Mouse (Mus musculus) heart, postnatal 0 days (tissue): ENCODE data around the gene Rnls. TPM values are rescaled to one million over a fixed set of nuclear protein-coding genes. Genes with fewer than 3 reads are reported as not detected.

Experiments used
- ATAC-seq: fragments of 200-750 bp; cut with Nextera tagmentation; 2 replicates; pipeline ENCODE4 v1.8.0; 2017; ENCODE audit warnings: low read depth, moderate number of reproducible peaks, moderate library complexity; ENCODE audit not compliant: insufficient read depth
- DNase-seq: peaks from one replicate; pipeline ENCODE4 v3.0.0-alpha.2; 2016; ENCODE audit warnings: low spot score
- H3K27ac ChIP-seq: fragments of 300-500 bp; sonication (generic); 2 replicates; pipeline ENCODE4 v1.5.1; 2014; ENCODE audit warnings: low read depth, mild to moderate bottlenecking
- H3K27me3 ChIP-seq: fragments of 300-500 bp; sonication (generic); 2 replicates; pipeline ENCODE4 v1.6.1; 2014; ENCODE audit warnings: low read length, mixed read lengths; ENCODE audit not compliant: control insufficient read depth, insufficient read depth
- H3K36me3 ChIP-seq: fragments of 300-500 bp; sonication (generic); replicated peaks from 2 replicates; pipeline ENCODE4 v1.6.1; 2014; ENCODE audit warnings: low read length, mixed read lengths; ENCODE audit not compliant: control insufficient read depth, insufficient read depth
- H3K4me1 ChIP-seq: fragments of 300-500 bp; sonication (generic); 2 replicates; pipeline ENCODE4 v1.6.1; 2014; ENCODE audit warnings: antibody characterized with exemption; ENCODE audit not compliant: control insufficient read depth, insufficient read depth
- H3K4me2 ChIP-seq: fragments of 300-500 bp; sonication (generic); 2 replicates; pipeline ENCODE4 v1.6.1; 2014; ENCODE audit warnings: low read depth, mild to moderate bottlenecking, low read length, moderate library complexity
- H3K4me3 ChIP-seq: fragments of 300-500 bp; sonication (generic); 2 replicates; pipeline ENCODE4 v1.5.1; 2014; ENCODE audit warnings: low read depth, low read length
- H3K9ac ChIP-seq: fragments of 300-500 bp; sonication (generic); replicated peaks from 2 replicates; pipeline ENCODE4 v1.6.1; 2014; ENCODE audit warnings: low read depth, low read length, mixed read lengths
- H3K9me3 ChIP-seq: fragments of 300-500 bp; sonication (generic); replicated peaks from 2 replicates; pipeline ENCODE4 v1.6.1; 2016; ENCODE audit warnings: low read length; ENCODE audit not compliant: control insufficient read depth
- CTCF ChIP-seq: IDR thresholded peaks from 2 replicates; pipeline ENCODE4 v1.5.1; 2016; ENCODE audit warnings: antibody characterized with exemption, control low read depth, low read depth
- EP300 ChIP-seq: IDR thresholded peaks from 2 replicates; pipeline ENCODE4 v1.6.1; 2016; ENCODE audit warnings: antibody characterized with exemption, low read depth
- WGBS: fragments of 180-500 bp; shearing (Covaris S2); extraction: QIAGEN DNeasy Blood & Tissue Kit; methylation state at CpG from one replicate; pipeline ENCODE4 v1.1.7; 2014; 5-methylcytosine and 5-hydroxymethylcytosine counted together
- polyA plus RNA-seq: library from polyadenylated mRNA; unstranded; fragments of >200 nt; fragmentation: Nextera tagmentation; extraction: Ambion mirVana; gene quantifications from 2 replicates; pipeline ENCODE4 v1.2.1, GENCODE M21; 2015
- total RNA-seq: library from RNA; depleted of rRNA; stranded (reverse); fragments of >200 nt; gene quantifications from 2 replicates; pipeline ENCODE4 v1.2.3, GENCODE M21; 2014; ENCODE audit warnings: low replicate concordance

Gene Rnls
- total and polyA plus RNA-seq, 2 experiments from 2014 or later = 8.0 to 16.4 TPM

- TF ChIP-seq EP300 (no peak), CTCF (no peak)
- Histone ChIP-seq H3K4me2 (no peak overlapping the region), H3K4me3 (no peak overlapping the region), H3K36me3 (no peaks in the 10 kb centered on the region), H3K9ac (no peak overlapping the region), H3K27me3 (no peaks in the 10 kb centered on the region), H3K4me1 (no peaks in the 10 kb centered on the region), H3K9me3 (no peaks in the 10 kb centered on the region), H3K27ac (no peak overlapping the region)
- DNase-seq (no peak), ATAC-seq (no peak)
- WGBS = 76% methylated on average over 3 of the region's 3 CpGs
These were observed 92.3 kb downstream of the Rnls start for GRCm38 (mm10) chr19:33299726-33300292.

DNA sequence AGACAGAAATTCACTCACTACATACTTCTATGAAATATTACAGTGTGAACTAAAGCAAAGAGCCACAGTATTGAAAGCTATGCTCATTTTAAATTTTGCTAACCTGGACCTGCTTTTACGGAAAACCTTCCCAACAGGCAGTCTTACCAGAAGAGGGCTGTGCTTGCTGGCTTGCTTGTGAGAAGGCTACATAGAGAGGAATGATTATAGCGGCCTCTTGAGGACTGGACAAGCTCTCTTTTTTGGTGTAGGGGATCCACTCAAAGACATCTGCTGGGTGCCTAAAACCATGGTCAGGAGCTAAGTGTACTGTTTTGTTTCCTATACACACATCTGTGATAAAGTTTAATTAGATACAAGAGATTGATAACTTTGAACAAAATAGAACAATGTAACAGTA lies 95.8 kb downstream of the Rnls start:
- WGBS = 47% methylated on average over 2 of the region's 2 CpGs
- DNase-seq (no peak), ATAC-seq (no peak)
- no peaks in the 10 kb centered on the region for H3K9me3 ChIP-seq
- H3K4me3 ChIP-seq = no peak overlapping the region
- no peaks in the 10 kb centered on the region for H3K4me1 ChIP-seq
- H3K27me3 ChIP-seq = no peaks in the 10 kb centered on the region
- H3K36me3 ChIP-seq = no peaks in the 10 kb centered on the region
- H3K27ac ChIP-seq = no peak overlapping the region
- no peak for TF ChIP-seq CTCF
- no peak for TF ChIP-seq EP300
- H3K4me2 ChIP-seq = no peak overlapping the region
- H3K9ac ChIP-seq = no peak overlapping the region

DNA sequence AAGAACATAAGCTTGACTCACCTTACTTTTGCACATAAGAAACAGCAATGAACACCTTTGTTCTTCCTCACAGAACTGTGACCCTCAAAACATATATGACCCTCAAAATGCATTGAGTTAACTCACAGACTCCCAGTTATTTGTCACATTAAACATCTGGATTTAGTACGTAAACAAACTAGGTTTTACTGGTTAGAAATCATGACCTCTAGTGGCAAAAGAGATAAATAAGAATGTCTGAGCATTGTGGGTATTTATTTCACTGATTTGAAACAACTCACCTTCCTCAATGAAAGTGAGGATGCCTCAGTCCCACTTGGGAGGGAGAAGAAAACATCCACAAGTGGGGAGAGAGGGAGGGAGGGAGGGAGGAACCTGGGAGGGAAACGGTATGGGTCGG lies 109.1 kb downstream of the Rnls start:
- Histone ChIP-seq H3K27me3 (no peaks in the 10 kb centered on the region), H3K36me3 (no peaks in the 10 kb centered on the region), H3K4me2 (no peak overlapping the region), H3K9me3 (no peaks in the 10 kb centered on the region), H3K9ac (no peak overlapping the region), H3K4me3 (no peak overlapping the region), H3K27ac (no peak overlapping the region), H3K4me1 (no peaks in the 10 kb centered on the region)
- no peak for DNase-seq
- no peak for ATAC-seq
- TF ChIP-seq CTCF = 0 out of 2 replicates have a peak, but pooled peaks have one; percentile 9
- no peak for TF ChIP-seq EP300
- WGBS = 56% methylated on average over 3 of the region's 3 CpGs

DNA sequence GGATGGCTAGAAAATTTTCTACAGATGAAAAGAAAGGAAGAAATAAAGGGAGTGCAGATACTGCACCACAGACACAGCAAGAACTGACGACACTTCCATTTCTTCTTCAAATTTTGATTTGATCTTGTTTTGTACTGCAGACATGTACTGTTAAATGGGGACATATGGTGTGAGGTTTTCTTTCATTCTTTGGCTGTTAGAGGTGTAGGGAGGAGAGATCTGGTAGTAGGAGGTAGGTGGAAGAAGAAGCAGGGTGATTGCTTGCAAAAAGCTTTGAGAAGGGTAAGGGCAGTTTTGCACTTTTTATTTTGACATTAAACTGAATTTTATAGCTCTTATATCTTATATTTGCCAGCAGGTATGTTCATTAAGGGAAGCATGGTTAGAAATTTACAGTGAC lies 115.7 kb downstream of the Rnls start:
- WGBS = 87% methylated on average over 1 of the region's 1 CpGs

GRCm38 (mm10) chr19:33273676-33274075 lies 118.4 kb downstream of the Rnls start:
- Histone ChIP-seq H3K36me3 (no peaks in the 10 kb centered on the region), H3K4me3 (no peak overlapping the region), H3K9ac (no peak overlapping the region), H3K4me2 (no peak overlapping the region), H3K4me1 (no peaks in the 10 kb centered on the region), H3K9me3 (no peaks in the 10 kb centered on the region), H3K27me3 (no peaks in the 10 kb centered on the region), H3K27ac (no peak overlapping the region)
- DNase-seq (no peak), ATAC-seq (no peak)
- no peak for TF ChIP-seq EP300
- no peak for TF ChIP-seq CTCF
- WGBS = 96% methylated on average over 1 of the region's 1 CpGs

More for the DNA sequence above, 115.7 kb downstream of the Rnls start:
- no peak overlapping the region for H3K9ac ChIP-seq
- H3K27me3 ChIP-seq = no peaks in the 10 kb centered on the region
- ATAC-seq = no peak
- H3K4me3 ChIP-seq = no peak overlapping the region
- no peaks in the 10 kb centered on the region for H3K4me1 ChIP-seq
- no peak overlapping the region for H3K27ac ChIP-seq
- no peak for TF ChIP-seq EP300
- no peaks in the 10 kb centered on the region for H3K9me3 ChIP-seq
- no peaks in the 10 kb centered on the region for H3K36me3 ChIP-seq
- DNase-seq = no peak
- no peak overlapping the region for H3K4me2 ChIP-seq

- no peak overlapping the region for H3K4me2 ChIP-seq
- no peaks in the 10 kb centered on the region for H3K4me1 ChIP-seq
- H3K36me3 ChIP-seq = no peaks in the 10 kb centered on the region
- TF ChIP-seq EP300 (no peak), CTCF (no peak)
- DNase-seq (no peak), ATAC-seq (no peak)
- H3K27ac ChIP-seq = no peak overlapping the region
- H3K9me3 ChIP-seq = no peaks in the 10 kb centered on the region
- no peaks in the 10 kb centered on the region for H3K27me3 ChIP-seq
- no peak overlapping the region for H3K9ac ChIP-seq
- no peak overlapping the region for H3K4me3 ChIP-seq
- 68% methylated on average over 2 of the region's 2 CpGs for WGBS
These were observed 120.5 kb downstream of the Rnls start for GRCm38 (mm10) chr19:33271571-33271970.
